Mouse (Mus musculus) E14TG2a.4 (cell line): ENCODE data around the gene Wnt7b.

Experiments used
- CTCF ChIP-seq: conservative IDR thresholded peaks from 2 replicates; pipeline ENCODE4 v1.5.1; 2014; ENCODE audit warnings: low read length
- NANOG ChIP-seq: IDR thresholded peaks from 2 replicates; pipeline ENCODE4 v1.6.1; 2014; ENCODE audit warnings: borderline replicate concordance, low read length, mixed read lengths
- POU5F1 ChIP-seq: IDR thresholded peaks from 2 replicates; pipeline ENCODE4 v1.6.1; 2014; ENCODE audit warnings: low read length, borderline replicate concordance

GRCm38 (mm10) chr15:85545369-85545768 is 36.9 kb downstream of the Wnt7b start:
- TF ChIP-seq NANOG, result no peak
- TF ChIP-seq CTCF, result no peak
- TF ChIP-seq POU5F1, result no peak
